Mouse (Mus musculus) right cerebral cortex, postnatal 36 days (tissue): ENCODE results near the gene Pxk.
"Not testable (repeated sequence)": the region's sequence is repeated elsewhere in the genome, so short reads cannot be mapped to it uniquely, and the experiment has no call there.

ENCODE experiments used
- DNase-seq, 2 experiments: peaks; one replicate each; pipeline ENCODE4 v3.0.0; 2022; ENCODE audit warnings: low spot score in 2 of 2, mixed read lengths in 1 of 2

Pxk gene

DNA sequence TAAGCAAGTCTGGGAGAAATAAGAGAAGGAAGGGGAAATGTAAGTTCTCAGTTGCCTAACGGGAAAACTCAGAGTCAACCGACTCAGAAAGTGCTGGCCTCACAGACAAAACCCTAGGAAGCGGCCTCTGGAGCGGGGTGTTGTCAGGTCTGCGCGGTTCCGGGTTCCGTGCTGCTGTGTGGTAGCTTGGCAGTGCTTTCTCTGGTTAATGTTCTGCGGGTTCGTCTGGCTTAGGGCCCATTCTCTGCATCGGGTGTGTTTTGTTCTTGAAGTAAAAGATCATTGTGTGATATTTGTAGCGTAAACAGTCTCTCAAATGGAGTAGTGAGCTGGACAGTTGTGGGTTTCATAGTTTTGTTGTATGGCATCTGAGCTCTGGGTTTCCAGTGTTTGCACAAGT, 4.7 kb downstream of the Pxk start:
- DNase-seq: no peak

DNA sequence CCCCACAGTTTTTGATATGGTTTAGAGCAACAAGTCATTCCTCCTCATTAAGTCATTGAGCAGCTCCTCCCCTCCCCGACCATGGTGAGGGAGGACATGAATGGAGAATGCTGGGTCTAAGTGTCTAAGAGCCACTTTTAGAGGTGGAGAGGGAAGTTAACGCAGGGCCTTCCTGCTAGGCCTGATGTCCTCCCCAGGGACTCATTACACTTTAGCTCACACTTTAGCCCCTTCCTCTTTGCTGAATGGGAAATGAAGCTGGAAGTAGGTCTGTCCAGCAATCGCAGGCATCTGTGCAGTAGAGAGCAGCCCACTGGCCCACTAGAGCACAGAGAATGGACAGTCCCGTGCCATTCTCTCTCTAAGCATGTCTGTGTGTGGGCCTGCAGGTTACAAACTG, 10.0 kb downstream of the Pxk start:
- DNase-seq: no peak

DNA sequence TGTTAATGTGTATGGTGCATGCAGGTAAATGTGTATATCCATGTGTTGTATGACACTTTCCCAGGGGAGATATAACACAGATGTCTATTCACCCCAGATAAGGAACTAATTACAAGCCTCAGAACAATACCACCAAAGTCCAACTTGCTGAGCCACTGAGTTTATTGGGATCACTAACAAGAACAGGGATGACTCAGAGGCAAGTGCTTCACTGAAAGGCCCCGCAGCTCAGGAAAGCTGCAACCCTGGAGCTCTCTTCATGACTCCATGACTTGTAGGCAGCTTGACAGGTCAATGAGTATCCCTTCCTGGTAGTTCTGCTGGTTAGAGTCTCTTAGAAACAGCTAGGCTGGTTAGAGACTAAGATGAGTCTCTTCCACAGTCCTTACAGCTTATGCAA, 11.0 kb downstream of the Pxk start:
- no peak for DNase-seq

DNA sequence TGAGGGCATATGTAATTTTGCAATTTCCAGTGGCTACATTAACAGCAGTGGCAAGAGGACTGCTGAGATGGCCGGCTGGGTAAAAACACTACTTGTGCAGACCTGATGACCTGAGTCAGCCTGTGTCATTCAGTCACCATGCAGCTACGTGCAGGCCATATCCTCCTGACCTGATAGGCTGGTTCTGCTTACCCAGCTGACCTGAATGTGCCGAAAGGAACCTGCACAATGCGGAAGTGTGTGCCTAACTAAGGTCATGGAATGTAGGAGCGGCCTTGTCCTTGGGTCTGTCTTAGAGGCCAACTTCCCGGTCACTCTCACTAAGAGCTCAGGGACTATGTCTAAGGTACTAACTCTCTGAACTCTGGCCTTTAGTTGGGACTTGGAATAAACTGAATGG, 13.5 kb downstream of the Pxk start:
- no peak for DNase-seq

DNA sequence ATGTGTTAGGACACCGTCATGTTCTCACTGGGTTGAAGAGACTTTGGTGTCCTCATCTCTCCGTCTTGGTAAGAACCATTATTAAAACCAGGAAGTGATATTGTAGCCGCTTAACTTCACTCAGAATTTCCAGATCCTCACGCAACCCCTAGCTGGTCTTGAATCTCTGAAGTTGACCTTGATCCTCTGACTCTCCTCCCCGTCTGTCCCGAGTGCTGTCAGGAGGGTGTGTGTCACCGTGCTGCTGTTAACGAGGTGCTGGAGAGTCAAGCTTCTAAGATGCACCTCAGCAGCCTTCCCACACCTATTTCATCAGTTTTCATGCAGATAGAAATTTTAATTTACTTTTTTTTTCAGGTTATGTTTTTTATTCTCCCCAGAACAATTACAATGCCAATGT, 14.0 kb downstream of the Pxk start:
- no peak for DNase-seq

DNA sequence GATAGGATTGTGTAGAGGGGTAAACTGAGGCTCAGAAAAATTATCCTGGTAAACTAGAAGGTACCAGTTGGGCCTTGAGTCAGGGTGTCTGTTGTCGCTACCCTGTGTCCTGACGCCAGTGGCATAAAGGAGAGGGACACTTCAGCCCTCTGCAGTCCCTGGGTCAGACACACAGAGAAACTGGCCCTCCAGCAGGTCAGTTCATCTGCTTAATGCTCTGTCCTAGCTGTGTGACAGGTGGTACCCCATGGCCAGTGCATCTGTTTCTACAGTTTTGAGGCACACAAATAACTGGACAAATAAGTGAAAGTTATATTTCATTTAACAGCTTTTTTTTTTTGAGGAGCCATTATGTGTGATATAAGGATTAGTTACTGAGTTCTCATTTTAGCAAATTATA, 15.6 kb downstream of the Pxk start:
- no peak for DNase-seq

DNA sequence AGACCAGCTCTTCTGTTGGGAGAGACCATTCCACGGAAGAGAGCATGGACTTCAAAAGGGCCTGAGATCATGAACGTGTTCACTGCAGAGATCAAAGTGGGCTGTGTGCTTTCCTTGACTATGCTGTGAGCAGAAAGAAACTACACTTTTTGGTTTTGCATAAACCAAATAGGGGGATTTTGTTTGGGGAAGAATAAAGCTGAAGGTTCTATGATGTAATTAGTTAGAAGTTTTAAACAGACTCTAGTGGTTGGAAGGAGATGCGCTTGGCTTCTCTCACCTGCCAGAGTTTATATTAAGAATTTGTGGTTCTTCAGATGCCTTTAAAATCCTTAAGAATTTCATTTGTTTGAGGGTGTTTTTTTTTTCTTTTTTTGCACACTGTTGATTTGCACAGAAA, 16.3 kb downstream of the Pxk start:
- DNase-seq: no peak

DNA sequence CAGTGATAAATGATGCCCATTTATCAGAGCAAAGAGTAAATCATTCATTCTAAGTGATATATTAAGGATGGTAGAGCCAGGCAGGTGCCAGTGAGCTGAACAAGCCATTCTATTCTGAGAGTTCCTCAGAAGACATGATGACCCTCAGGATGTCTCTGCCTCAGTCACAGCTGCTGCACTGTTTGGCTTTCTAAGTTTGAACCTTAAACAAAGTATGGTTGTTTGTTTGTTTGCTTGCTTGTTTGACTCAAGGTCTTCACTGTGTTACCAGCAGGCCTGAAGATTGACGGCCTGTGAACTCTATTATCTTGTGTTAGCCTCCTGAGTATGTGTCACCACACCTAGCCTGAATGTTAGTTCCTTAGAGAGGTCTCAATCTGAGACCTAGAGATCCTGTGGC, 16.7 kb downstream of the Pxk start:
- no peak for DNase-seq

DNA sequence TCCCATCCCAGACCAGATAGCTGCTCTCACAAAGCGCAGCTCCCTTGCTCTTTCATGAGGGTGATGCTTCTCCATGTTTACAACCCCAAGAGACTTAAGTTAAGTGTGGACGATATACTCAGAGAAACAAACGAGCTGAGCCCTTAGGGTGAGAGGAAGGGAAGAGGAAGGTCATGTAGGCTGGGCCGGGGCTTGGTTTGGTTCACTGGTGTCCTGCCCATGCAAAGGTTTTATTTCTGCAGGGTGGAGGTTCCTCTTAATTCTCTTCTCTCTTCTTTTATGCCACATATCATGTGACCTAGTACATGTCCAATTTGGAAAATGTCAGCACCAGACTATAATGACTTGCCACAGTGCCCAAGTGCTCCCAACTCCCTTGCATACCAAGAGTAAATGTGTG, 17.8 kb downstream of the Pxk start:
- DNase-seq: no peak

DNA sequence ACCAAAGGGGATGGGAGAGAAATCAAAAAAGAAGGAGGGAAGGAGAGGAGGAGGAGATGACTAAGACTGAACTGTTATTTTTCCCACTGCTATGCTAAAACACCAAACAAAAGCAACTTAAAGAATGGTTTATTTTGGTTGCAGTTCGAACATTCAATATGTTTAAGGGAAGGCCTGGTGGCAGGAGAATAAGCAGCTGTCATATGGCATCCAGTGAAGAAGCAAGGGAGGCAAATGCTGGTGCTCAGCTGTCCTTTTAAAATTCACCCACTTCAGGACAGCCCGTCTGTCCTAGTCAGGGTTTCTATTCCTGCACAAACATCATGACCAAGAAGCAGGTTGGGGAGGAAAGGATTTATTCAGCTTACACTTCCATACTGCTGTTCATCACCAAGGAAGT, 19.4 kb downstream of the Pxk start:
- no peak for DNase-seq

DNA sequence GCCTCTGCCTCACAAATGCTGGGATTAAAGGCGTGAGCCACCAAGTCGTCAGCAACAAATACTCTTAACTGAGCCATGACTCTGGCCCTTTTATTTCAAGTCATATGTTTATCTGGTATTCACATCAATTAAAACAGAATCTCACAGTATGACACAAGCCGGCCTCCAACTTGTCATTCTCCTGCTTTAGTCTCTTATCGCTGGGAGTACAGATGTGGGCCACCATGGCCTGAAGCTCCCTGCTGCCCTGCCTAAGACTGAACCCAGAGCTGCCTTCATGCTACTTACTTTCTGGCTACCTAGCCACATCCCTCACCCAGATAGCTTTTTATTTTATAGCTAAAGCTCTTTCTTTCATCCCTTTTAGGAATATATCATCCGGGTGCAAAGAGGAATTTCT, 21.4 kb downstream of the Pxk start:
- DNase-seq: no peak

DNA sequence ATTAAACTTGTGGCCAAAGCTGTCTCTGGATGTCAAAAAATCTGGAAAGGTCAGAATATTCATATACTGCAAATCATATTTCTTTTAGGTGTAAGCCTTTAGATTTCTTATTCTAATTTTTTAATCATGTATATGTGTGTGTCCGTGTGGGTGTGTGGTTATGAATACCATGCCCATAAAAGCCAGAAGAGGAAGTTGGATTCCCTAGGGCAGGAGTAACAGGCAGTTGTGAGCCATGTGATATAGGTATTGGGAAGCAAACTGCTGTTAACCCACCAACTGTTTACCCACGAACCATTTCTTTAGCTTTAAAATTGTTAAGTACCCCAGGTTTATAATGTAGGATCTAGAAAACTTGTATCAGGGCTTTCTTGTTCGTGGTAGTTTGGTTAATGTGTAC, 21.9 kb downstream of the Pxk start:
- DNase-seq: no peak

DNA sequence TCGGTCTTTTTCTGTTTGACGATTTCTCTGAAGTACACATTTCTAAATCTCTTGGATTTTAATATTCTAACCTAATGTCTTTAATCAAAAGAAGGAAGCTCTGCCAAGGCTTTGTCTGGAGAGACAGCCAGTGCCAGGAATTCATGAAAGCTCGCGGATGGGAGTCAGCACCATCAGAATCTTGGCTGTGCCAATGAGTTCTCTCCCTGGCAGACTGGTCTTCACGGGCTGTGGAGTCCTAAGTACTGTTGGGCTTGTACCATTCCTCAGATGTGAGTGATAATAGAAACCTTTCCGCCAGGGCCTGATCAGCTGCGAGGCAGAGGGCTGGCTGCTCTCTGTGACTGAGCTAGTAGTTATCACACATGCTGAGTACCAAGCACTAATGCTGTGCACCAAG, 25.1 kb downstream of the Pxk start:
- no peak for DNase-seq

DNA sequence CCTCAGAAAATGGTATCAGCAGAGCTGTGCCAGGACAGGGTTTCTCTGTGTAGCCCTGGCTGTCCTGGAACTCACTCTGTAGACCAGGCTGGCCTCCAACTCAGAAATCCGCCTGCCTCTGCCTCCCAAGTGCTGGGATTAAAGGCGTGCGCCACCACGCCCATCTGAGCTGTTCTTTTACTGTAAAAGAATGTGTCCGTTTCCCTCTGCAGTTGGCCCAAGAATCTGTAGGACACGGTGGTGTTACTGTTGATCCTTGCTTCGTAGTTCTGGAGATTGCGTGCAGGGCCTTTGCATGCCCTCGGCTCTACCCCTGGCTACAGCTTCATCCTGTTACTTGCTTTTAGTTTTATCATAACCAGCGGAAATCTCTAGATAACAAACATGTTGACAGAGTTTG, 25.6 kb downstream of the Pxk start:
- not testable (repeated sequence) for DNase-seq

DNA sequence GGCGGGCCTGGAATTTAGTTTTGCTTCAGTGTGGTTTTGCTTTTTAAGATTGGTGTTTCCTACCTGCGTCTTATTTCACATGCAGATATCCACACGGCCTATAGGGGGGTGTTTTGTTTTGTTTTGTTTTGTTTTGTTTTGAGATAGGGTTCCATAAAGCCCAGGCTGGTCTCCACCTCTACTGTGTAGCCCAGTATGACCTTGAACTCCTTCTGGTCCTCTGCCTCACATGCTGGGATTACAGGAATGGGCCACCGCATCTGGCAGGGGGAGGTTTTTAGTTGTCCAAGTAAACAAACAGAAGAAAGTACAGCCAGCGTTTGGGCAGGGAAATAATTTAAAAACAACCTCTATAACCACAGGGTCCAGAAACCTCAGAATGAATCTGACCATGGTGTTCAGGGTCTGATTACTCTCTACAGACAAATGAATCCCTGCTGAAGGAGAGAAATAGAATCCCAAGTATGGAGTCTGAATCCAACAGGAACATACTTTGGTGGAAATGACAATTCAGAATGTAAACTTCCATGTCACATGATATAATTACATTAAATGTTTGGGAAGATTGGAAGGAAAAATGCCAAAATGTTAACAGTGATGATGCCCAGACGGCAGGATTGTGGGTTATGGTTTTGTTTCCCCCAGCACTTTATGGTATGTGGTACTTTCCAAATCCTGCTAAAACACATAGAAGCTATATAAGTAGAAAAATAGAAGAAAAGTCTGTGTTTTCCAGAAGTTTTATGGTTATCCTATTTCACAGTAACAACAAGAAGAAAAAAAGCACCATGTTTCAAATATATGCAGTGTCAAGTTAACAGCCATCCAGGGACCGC, 26.3 kb downstream of the Pxk start:
- no peak for DNase-seq

DNA sequence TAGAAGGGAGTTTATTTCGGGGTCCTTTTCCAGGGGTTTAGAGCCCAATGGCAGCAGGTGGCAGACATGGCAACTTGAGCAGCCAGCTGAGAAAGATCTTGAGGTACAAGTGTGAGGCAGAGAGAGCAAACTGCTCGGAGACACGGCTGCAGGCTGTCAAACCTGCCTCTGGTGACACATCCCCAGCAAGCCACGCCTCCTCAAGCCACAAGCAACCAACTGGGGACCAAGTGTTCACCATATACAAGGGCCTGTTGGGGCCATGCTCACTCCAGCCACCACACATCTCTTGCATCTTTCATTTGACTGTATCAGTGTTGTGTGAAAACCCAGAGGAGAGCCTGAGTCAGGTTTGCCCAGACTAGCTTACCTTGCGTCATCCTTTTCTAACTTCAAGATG, 30.0 kb downstream of the Pxk start:
- DNase-seq: no peak

DNA sequence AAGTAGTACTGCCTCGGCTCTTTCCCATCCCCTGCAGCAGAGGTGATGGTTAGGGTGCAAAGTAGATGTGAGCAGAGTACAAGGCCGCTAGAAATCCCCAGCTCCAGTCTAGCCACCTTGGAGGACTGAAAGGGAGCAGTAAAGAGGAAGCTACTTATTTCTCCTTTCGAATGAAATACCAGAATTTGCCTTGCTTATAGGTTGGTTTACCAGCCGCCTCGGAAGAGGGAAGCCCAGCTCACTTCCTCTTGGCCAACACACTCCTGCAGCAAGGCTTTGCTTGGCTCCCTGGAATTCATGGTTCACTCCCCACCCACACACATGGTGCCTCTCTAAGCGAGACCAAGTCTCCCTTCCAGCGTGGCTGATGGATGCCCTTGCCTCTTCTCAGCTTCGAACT, 34.8 kb downstream of the Pxk start:
- no peak for DNase-seq

DNA sequence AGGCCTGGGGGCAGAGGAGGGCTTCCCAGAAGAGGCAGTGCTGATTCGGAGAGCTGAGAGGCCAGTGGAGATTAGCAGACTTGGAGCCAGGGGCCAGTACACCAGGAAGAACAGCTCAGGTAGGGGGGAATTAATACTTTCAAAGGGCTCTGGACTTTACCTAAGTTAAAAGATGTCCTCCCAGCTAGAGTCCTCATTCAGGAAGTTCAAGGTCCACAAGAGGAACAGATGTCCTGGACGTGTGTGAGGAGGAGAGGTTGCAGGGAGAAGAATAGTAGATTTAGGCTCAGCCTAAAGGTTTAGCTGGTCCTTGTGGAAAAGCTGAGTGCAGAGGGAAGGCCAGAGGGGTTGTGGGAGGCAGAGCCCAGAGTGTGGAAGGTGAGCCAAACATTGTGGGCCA, 36.2 kb downstream of the Pxk start:
- DNase-seq: no peak

DNA sequence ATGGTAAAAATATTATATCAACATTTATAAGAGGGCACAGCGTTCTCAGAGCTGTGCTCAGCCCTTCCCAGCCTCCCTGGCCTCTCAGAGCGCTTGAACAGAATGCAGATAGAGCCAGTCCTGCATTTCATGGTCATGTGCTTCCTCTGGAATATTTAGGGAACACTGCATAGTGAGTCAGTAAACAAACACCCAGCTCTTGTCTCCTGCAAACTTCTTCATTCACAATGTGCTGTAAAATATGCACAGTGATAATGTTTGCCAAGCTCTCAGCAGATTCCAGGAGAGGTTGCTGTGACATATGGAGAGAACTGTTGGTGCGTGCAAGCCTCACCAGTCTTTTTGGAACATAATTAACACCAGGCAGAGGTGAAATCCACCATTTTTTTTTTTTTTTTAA, 37.1 kb downstream of the Pxk start:
- DNase-seq: peak; percentile 30 to 71

DNA sequence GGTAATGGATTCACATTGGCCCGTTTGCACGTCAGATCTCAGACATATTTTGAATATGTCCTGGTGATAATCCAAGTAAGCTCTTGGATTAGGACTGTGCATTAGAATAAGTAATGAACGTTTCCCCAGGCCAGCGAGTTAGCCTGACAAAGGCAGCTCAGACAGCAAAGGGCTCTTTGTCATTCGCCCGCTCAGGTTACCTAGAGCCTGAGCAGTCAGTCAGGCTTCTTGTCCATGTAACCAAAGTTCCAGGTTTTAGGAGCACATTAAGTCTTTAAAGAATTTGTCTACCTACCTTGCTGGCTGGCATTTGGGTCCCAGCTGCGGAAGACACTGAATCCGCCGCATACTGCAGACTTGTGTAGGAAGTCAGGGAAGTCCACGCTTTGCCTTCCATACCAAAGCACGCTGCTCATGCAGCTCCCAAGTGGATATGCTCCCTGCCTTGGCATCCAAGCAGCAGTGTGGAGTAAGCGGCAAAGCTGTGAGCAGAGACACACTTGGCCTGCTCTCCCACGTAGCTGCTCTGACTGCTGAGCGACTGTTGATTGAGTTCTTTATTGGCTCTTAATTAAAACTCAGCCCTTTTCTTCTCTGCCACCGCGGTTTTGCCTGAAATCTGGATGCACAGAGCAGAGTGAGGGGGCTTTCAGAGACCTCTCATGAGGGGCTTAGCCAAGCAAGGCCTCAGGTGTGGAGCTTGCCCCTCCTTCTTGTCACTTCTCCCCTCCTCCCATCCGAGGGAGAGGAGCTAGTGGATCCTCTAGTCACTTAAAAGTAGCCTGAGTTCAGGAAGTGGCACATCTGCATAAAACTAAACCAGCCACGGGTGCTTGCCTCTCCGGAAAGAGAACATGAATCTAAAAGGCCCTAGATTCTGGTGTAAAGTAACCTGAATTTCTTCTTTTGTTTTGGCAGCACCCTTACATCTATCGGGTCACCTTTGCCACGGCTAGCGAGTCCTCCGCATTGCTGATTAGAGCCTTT, 42.0 kb downstream of the Pxk start:
- DNase-seq: no peak

DNA sequence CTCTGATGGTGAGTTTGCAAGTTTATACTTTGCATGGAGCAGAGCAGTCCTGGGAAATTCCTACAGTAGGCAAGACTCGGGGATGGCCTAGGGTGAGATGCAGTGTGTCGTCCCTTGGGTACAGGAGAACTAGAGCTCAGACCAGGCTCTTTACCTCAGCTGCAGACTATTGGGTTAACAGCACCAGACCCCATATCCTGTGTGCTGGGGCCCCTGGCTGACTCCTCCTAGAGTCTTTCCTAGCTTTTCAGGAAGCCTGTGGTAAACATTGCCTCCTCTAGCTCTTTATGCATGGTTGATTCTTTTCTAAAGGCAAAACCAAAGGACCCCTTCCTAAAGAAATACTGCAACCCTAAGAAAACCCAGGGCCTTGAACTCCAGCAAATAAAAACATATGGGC, 43.1 kb downstream of the Pxk start:
- DNase-seq: no peak

DNA sequence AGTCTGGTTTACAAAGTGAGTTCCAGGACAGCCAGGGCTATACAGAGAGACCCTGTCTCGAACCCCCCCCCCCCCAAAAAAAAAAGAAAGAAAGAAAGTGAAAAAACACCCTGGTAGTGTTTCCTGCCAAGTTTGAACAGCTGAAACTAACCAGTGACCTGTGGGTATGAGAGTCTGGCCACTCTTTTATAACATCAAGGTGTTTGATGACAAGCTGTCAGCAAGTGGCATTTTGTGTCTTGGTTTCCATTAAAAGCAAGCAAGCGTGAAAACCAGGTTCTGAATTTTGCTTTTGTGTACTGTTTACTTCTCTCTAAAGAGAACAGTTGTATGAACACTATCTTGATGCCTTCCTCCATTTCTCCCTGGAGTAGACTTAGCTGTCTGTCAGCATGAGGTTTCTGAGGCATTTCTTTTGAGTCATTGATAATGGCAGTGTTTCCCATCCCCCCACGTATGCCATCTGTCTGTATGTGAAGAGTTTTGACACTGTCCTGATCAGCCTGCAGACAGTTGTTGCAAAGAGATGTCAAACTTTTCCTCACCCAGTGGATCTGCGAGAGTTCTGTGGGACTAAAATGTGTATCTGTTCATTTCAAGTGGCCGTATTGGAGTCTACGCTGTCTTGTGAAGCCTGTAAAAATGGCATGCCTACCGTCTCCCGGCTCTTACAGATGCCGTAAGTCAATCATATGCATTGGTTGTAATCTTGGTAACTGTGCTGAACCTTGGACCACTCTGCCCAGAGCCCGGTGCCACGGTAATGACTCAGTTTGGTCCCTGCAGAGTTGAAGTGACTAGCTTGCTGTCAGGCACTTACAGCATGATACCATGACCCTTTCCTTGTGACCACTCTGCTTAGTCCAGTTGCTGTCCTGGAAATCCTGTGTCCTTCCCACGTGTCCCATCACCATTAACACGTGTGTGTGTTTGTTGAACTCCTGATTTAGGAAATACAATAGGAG, 47.9 kb downstream of the Pxk start:
- no peak for DNase-seq
